Mouse (Mus musculus) stomach, embryonic 16.5 days (tissue): ENCODE results near the gene Ldhb. TPM values are rescaled to one million over a fixed set of nuclear protein-coding genes. Genes with fewer than 3 reads are reported as not detected.
"Not testable (repeated sequence)": the region's sequence is repeated elsewhere in the genome, so short reads cannot be mapped to it uniquely, and the experiment has no call there.

Experiments used
- ATAC-seq: fragments of 200-750 bp; cut with Nextera tagmentation; 2 replicates; pipeline ENCODE4 v1.8.0; 2017; ENCODE audit warnings: moderate number of reproducible peaks, moderate TSS enrichment; ENCODE audit not compliant: insufficient read depth, low FRiP score
- H3K27ac ChIP-seq: fragments of 300-500 bp; sonication (generic); 2 replicates; pipeline ENCODE4 v1.5.1; 2014; ENCODE audit warnings: low read length
- H3K27me3 ChIP-seq: fragments of 300-500 bp; sonication (generic); 2 replicates; pipeline ENCODE4 v1.6.1; 2014; ENCODE audit warnings: low read length, control low read depth, mixed read lengths; ENCODE audit not compliant: control insufficient read depth, insufficient read depth
- H3K36me3 ChIP-seq: fragments of 300-500 bp; sonication (generic); 2 replicates; pipeline ENCODE4 v1.6.1; 2014; ENCODE audit warnings: low read length; ENCODE audit not compliant: control insufficient read depth, insufficient read depth
- H3K4me1 ChIP-seq: fragments of 300-500 bp; sonication (generic); 2 replicates; pipeline ENCODE4 v1.6.1; 2014; ENCODE audit warnings: low read length, control low read depth, mixed read lengths; ENCODE audit not compliant: control insufficient read depth, insufficient read depth
- H3K4me2 ChIP-seq: fragments of 300-500 bp; sonication (generic); 2 replicates; pipeline ENCODE4 v1.6.1; 2014; ENCODE audit warnings: low read depth, low read length, mixed read lengths
- H3K4me3 ChIP-seq: fragments of 300-500 bp; sonication (generic); replicated peaks from 2 replicates; pipeline ENCODE4 v1.5.1; 2014; ENCODE audit warnings: mild to moderate bottlenecking, low read length
- H3K9ac ChIP-seq: fragments of 300-500 bp; sonication (generic); 2 replicates; pipeline ENCODE4 v1.6.1; 2014; ENCODE audit warnings: low read length
- H3K9me3 ChIP-seq: fragments of 300-500 bp; sonication (generic); replicated peaks from 2 replicates; pipeline ENCODE4 v1.6.1; 2016; ENCODE audit warnings: low read length, control low read depth; ENCODE audit not compliant: control insufficient read depth
- WGBS: fragments of 180-500 bp; shearing (Covaris S2); extraction: QIAGEN DNeasy Blood & Tissue Kit; methylation state at CpG from one replicate; pipeline ENCODE4 v1.1.7; 2014; 5-methylcytosine and 5-hydroxymethylcytosine counted together
- polyA plus RNA-seq: library from polyadenylated mRNA; unstranded; fragments of >200 nt; fragmentation: Nextera tagmentation; extraction: Ambion mirVana; gene quantifications from 2 replicates; pipeline ENCODE4 v1.2.1, GENCODE M21; 2015

Ldhb gene
- polyA plus RNA-seq, 1 experiment from 2014 or later = 156 TPM

DNA sequence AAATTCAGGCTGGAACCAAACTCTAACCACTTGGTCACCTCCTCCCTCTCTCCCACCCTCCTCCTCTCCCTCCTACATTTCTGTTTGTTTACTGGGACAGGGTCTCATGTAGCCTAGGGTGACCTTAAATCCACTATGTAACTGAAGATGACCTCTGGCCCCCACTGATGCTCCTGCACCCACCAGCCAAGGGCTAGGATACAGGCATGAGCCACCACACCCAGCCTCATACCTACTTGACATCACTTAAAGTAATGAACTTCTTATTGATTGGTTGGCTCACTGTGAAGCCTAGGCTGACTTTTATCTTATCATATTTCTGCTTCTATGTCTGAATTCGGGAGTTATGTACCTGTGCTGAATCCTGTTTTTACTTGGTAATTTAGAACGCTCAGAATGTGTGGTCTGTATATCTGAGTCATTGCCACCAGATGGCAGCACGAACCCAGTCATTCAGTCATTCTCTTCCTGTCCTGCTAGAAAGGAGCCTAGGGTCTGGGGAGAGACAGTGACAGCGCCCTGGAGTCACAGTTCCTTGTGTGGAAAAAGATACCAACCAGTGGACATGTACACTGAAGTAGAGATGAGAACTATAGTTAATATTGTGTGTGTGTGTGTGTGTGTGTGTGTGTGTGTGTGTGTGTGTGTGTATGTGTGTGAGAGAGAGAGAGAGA lies 17.0 kb upstream of the Ldhb start:
- Histone ChIP-seq H3K27me3 (no peaks in the 10 kb centered on the region), H3K9ac (no peak overlapping the region), H3K4me3 (no peak overlapping the region), H3K4me2 (no peak overlapping the region), H3K27ac (no peak overlapping the region), H3K4me1 (peaks cover 2% of the 10 kb centered on the region; the same call in 1 of the 2 replicates), H3K36me3 (no peaks in the 10 kb centered on the region), H3K9me3 (no peaks in the 10 kb centered on the region)
- WGBS = 4% methylated on average over 4 of the region's 4 CpGs
- 0 out of 2 replicates have a peak, but pooled peaks have one; percentile 56 for ATAC-seq

DNA sequence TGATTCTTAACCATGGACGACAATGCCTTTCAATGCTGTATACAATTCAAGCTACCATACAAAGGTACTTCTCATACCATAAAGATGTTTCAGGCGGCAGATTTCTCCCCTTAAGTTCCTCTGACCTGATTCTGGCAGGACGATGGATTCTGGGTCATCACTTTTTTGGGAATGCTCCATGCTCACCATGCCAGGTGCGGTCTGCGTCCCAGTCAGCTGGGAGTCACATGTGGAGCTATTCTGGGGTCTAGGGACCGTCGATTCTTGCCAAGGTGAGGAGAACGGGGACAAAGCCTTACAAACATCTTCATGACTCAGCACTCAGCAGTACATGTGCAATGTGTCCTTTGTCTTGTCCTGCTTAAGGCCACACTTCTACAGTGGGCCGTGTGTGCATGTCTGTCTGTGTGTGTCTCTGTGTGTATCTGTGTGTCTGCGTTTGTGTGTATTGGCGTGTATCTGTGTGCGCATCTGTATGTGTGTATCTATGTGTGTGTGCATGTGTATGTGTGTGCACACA lies 13.9 kb upstream of the Ldhb start:
- WGBS = 77% methylated on average over 12 of the region's 12 CpGs
- no peak for ATAC-seq
- Histone ChIP-seq H3K9me3 (no peaks in the 10 kb centered on the region), H3K36me3 (no peaks in the 10 kb centered on the region), H3K4me2 (no peak overlapping the region), H3K4me1 (no peaks in the 10 kb centered on the region), H3K27ac (no peak overlapping the region), H3K9ac (no peak overlapping the region), H3K27me3 (0 out of 2 replicates have a peak, but pooled peaks cover 4% of the 10 kb centered on the region), H3K4me3 (no peak overlapping the region)

DNA sequence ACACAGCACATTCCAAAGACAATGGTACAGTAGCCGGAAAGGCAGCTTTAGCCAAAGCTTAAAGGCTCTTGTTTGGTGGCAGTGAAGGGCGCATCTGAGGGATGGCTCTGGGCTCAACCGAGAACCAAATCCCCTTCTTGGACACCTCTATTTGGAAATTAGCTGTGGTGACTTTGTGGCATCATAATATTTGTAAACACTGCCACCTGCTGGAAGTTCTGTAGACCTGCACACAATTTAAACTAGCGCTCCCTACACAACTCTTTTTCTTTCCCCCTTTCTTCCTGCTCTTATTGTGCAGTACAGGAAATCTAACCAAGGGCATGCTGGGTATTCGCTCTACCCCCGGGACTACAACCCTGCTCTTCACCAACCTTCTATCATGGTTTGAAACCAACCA lies 11.4 kb upstream of the Ldhb start:
- peak; percentile 24; the same call in 1 of the 2 replicates for ATAC-seq
- Histone ChIP-seq H3K9ac (no peak overlapping the region), H3K4me3 (no peak overlapping the region), H3K4me1 (0 out of 2 replicates have a peak, but pooled peaks cover 5% of the 10 kb centered on the region), H3K27ac (no peak overlapping the region), H3K27me3 (0 out of 2 replicates have a peak, but pooled peaks cover 4% of the 10 kb centered on the region), H3K9me3 (no peaks in the 10 kb centered on the region), H3K4me2 (no peak overlapping the region), H3K36me3 (no peaks in the 10 kb centered on the region)
- WGBS = 8% methylated on average over 6 of the region's 6 CpGs

DNA sequence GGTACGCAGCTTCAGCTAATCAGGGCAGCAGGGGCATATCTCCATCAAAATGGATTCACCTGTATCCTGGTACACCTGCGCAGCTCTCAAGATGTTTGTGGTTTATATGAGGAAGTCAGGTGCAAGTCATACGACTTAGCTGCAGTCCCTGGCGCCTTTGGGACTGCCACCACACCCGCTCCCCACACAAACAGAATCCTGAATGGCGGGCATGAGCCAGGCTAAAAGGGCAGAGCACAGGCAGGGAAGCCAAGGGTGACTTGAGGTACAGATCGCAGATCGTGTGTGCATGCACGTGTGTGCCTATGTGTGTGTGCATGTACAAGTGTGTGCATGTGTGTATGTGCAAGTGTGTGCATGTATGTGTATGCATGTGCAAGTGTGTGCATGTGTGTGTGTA lies 7.6 kb upstream of the Ldhb start:
- not testable (repeated sequence) for ATAC-seq, H3K4me2 ChIP-seq, H3K27me3 ChIP-seq, H3K9ac ChIP-seq, H3K27ac ChIP-seq, H3K4me3 ChIP-seq, H3K9me3 ChIP-seq, H3K36me3 ChIP-seq, H3K4me1 ChIP-seq
- 60% methylated on average over 8 of the region's 9 CpGs for WGBS

DNA sequence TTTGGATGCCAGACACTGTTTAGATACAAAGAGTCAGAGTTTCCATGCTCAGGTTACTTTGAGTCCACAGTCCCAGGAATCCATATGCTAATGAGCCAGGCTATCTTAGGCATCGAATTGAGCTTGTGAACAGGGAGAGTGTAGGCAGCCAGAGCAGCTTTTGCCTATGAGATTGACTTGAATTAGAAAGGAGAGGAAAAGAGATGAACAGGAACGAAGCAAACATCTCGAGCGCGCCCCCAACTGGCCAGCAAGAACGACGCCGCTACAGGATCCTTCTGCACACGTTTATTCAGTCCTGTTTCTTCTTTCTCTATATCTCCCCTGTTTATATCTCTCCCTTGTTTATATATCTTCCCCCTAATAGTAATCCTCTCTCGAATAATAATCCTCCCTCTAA lies 7.2 kb upstream of the Ldhb start:
- Histone ChIP-seq H3K4me3 (no peak overlapping the region), H3K9ac (no peak overlapping the region), H3K4me1 (0 out of 2 replicates have a peak, but pooled peaks cover 5% of the 10 kb centered on the region), H3K36me3 (no peaks in the 10 kb centered on the region), H3K27me3 (0 out of 2 replicates have a peak, but pooled peaks cover 4% of the 10 kb centered on the region), H3K4me2 (no peak overlapping the region), H3K27ac (no peak overlapping the region), H3K9me3 (no peaks in the 10 kb centered on the region)
- ATAC-seq = no peak
- 6% methylated on average over 10 of the region's 10 CpGs for WGBS

DNA sequence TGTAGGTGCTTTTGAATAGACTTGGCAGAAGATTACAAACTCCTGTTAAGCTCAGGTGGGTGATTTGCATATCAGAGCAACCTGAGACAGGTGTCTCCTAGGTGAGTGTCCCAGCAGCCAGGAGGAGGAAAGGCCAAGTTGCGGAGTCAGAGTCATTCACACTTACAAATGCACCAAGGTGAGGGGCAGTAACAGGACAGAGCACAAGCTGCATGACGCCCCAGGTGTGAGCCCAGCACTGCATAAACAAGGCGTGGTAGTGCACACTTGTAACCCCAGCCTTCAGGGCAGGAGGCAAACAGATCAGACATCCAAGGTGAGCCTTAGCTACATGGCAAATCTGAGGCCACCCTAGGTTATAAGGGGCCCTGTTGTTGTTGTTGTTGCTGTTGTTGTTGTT lies 5.1 kb upstream of the Ldhb start:
- ATAC-seq = no peak
- Histone ChIP-seq H3K9ac (no peak overlapping the region), H3K27ac (no peak overlapping the region), H3K4me1 (peaks cover 10% of the 10 kb centered on the region; the same call in 1 of the 2 replicates), H3K4me3 (no peak overlapping the region), H3K4me2 (no peak overlapping the region), H3K27me3 (0 out of 2 replicates have a peak, but pooled peaks cover 4% of the 10 kb centered on the region), H3K36me3 (no peaks in the 10 kb centered on the region), H3K9me3 (no peaks in the 10 kb centered on the region)
- 41% methylated on average over 3 of the region's 3 CpGs for WGBS

DNA sequence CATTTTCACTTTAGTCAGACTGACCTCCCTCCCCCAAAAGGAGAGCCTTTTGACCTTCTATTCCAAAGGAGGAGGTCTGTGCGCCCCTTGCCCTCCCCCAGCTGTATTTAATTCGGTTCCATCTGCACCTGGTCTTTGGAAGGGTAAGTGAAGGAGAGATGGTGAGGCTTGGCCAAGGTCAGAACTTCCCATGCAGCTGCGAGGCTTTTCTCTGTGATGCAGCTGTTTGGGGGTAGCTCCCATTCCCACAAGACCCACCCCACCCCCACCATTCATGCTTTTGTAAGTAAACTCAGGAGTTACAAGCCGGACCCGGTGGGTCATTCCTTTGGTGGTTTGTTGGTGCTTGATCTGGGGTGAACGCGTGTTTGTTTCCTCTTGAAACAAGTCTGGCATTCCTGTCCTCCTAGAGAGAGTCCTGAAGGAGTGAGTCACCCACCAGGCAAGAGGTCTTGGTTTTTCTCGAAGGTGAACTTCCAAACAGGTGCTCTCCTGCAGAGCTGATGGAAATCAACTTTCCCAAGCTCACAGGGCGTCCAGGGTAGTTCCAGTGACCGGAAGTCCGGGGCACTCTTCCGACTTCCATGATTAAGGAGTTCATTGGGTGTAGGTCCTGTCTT lies 3.9 kb upstream of the Ldhb start:
- H3K36me3 ChIP-seq = no peaks in the 10 kb centered on the region
- WGBS = 28% methylated on average over 12 of the region's 12 CpGs
- no peak overlapping the region for H3K4me3 ChIP-seq
- H3K4me1 ChIP-seq = peaks cover 15% of the 10 kb centered on the region
- no peak overlapping the region for H3K4me2 ChIP-seq
- H3K9ac ChIP-seq = no peak overlapping the region
- no peaks in the 10 kb centered on the region for H3K27me3 ChIP-seq
- H3K27ac ChIP-seq = no peak overlapping the region
- no peak for ATAC-seq
- no peaks in the 10 kb centered on the region for H3K9me3 ChIP-seq

DNA sequence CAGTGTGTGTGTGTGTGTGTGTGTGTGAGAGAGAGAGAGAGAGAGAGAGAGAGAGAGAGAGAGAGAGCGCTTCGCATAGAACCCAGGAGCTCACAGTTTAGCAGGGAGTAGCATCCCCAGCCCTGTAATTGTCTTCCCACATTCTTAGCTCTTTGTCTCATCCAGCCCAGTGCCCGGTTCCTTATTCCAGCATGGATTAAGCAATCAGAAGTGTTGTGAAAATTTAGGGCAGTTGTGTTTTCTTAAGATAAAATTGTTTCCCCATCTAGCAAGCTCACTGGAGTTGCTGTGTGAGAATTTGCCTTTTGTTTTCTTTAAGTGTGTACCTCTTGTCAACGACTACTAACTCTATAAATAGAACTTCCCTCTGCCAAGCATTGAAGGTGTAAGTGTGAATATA lies 906 bp upstream of the Ldhb start:
- ATAC-seq = no peak
- no peak overlapping the region for H3K9ac ChIP-seq
- no peaks in the 10 kb centered on the region for H3K9me3 ChIP-seq
- H3K4me1 ChIP-seq = peaks cover 11% of the 10 kb centered on the region
- H3K27ac ChIP-seq = no peak overlapping the region
- no peak overlapping the region for H3K4me3 ChIP-seq
- no peak overlapping the region for H3K4me2 ChIP-seq
- H3K36me3 ChIP-seq = no peaks in the 10 kb centered on the region
- WGBS = 53% methylated on average over 4 of the region's 4 CpGs
- H3K27me3 ChIP-seq = no peaks in the 10 kb centered on the region

DNA sequence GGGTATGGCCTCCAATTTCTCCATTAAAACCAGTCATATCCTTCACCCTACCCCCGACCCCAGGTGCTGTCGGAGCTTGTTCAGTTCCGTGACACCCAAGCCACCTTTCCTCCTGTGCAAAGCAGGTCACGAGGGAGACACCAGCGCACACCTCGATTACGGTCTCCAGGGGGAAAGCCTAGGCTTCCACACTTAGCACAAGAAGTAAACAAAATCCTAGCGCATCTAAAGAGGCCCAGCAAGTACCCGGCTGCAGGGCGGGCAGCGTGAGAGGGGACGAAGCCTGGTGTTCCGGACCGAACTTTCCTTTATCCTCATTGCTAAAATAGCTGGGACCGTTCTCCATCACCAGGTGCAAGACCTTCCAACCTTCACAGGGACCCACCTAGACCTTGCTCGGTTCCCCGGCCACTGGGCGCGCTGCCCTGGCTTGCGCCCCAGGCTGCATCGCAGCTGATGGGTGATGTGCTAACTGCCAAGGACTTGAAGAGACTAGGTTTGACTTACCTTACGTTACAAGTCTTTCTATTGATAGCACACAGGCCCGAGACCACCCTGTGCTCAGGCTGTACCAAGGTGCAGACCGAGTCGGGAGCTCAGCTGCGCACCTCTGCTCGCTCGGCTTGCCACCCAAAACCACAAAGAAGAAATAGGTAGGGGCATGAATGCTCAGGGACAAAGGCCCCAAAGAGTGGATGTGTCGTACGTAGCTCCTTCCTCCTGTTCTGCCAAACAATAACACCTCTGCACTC lies 548 bp downstream of the Ldhb start:
- Histone ChIP-seq H3K36me3 (no peaks in the 10 kb centered on the region), H3K4me2 (peak overlapping the region; percentile 79), H3K27me3 (no peaks in the 10 kb centered on the region), H3K4me3 (peak overlapping the region; percentile 46), H3K4me1 (peaks cover 11% of the 10 kb centered on the region), H3K27ac (no peak overlapping the region), H3K9ac (peak overlapping the region; percentile 71), H3K9me3 (no peaks in the 10 kb centered on the region)
- ATAC-seq = peak; percentile 49
- 3% methylated on average over 30 of the region's 30 CpGs for WGBS
